Mouse (Mus musculus) C2C12 (cell line): ENCODE measurements around the gene Npw.

ENCODE experiments used
- CEBPB ChIP-seq: IDR thresholded peaks from one replicate; pipeline ENCODE4 v1.6.1; 2011; ENCODE audit warnings: low read depth, mild to moderate bottlenecking, control low read depth, moderate library complexity
- CTCF ChIP-seq: IDR thresholded peaks from one replicate; pipeline ENCODE4 v1.5.1; 2011; ENCODE audit not compliant: control insufficient read depth, insufficient read depth, insufficient read length
- MAX ChIP-seq: IDR thresholded peaks from one replicate; pipeline ENCODE4 v1.6.1; 2011; ENCODE audit warnings: mild to moderate bottlenecking, control low read depth
- MYOD1 ChIP-seq: IDR thresholded peaks from one replicate; pipeline ENCODE4 v1.6.1; 2011; ENCODE audit warnings: low read depth; ENCODE audit not compliant: control insufficient read depth, insufficient read length
- MYOG ChIP-seq: IDR thresholded peaks from one replicate; pipeline ENCODE4 v1.6.1; 2011; ENCODE audit not compliant: control insufficient read depth, insufficient read length; ENCODE audit errors: extremely low read depth
- USF1 ChIP-seq: IDR thresholded peaks from one replicate; pipeline ENCODE4 v1.6.1; 2011; ENCODE audit warnings: low read depth, mild to moderate bottlenecking, control low read depth, moderate library complexity

DNA sequence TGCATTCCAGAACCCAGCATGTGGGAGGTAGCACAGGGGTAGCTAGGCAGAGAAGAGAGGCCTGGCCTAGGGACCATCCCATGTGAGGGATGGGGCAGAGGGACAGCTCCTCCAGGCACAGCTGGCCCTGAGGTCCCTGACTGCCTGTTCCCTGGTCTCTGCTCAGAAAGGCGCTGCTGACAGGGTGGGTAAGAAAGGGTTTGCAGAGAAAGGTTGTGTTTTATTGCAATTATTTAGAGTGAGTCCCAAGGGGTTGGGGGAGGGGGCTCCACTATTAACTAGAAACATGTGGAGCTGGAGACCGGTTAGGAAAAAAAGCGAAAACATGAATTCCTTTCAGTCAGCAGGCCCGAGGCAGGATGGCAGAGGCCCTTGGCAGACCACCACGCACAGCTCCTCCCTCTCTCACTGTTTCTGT lies 18.7 kb downstream of the Npw start:
- no peak for TF ChIP-seq MAX
- TF ChIP-seq CTCF, result no peak
- no peak for TF ChIP-seq USF1
- TF ChIP-seq MYOG, result no peak
- no peak for TF ChIP-seq CEBPB
- no peak for TF ChIP-seq MYOD1
